Mouse (Mus musculus) liver, postnatal 0 days (tissue): ENCODE measurements around the gene Prss12. TPM values are rescaled to one million over a fixed set of nuclear protein-coding genes. Genes with fewer than 3 reads are reported as not detected.

Source experiments
- ATAC-seq: fragments of 200-750 bp; cut with Nextera tagmentation; 2 replicates; pipeline ENCODE4 v1.8.0; 2017; ENCODE audit warnings: mild to moderate bottlenecking, moderate library complexity
- DNase-seq: peaks from one replicate; pipeline ENCODE4 v3.0.0-alpha.2; 2016
- H3K27ac ChIP-seq: fragments of 300-500 bp; sonication (generic); 2 replicates; pipeline ENCODE4 v1.5.1; 2014; ENCODE audit warnings: antibody characterized with exemption, moderate library complexity, mild to moderate bottlenecking, low read depth
- H3K27me3 ChIP-seq: fragments of 300-500 bp; sonication (generic); 2 replicates; pipeline ENCODE4 v1.6.1; 2014; ENCODE audit warnings: low read length, control low read depth, mixed read lengths; ENCODE audit not compliant: insufficient read depth
- H3K36me3 ChIP-seq: fragments of 300-500 bp; sonication (generic); replicated peaks from 2 replicates; pipeline ENCODE4 v1.6.1; 2014; ENCODE audit warnings: mild to moderate bottlenecking, control low read depth, low read length, moderate library complexity, mixed read lengths; ENCODE audit not compliant: insufficient read depth
- H3K4me1 ChIP-seq: fragments of 300-500 bp; sonication (generic); 2 replicates; pipeline ENCODE4 v1.6.1; 2014; ENCODE audit warnings: antibody characterized with exemption, mild to moderate bottlenecking, control low read depth; ENCODE audit not compliant: insufficient read depth
- H3K4me2 ChIP-seq: fragments of 300-500 bp; sonication (generic); 2 replicates; pipeline ENCODE4 v1.6.1; 2014; ENCODE audit warnings: low read depth, mild to moderate bottlenecking, low read length, moderate library complexity, mixed read lengths
- H3K4me3 ChIP-seq: fragments of 300-500 bp; sonication (generic); 2 replicates; pipeline ENCODE4 v1.5.1; 2014; ENCODE audit warnings: low read depth, low read length
- H3K9ac ChIP-seq: fragments of 300-500 bp; sonication (generic); replicated peaks from 2 replicates; pipeline ENCODE4 v1.6.1; 2014; ENCODE audit warnings: mild to moderate bottlenecking, moderate library complexity
- H3K9me3 ChIP-seq: fragments of 300-500 bp; sonication (generic); 2 replicates; pipeline ENCODE4 v1.6.1; 2016; ENCODE audit warnings: mild to moderate bottlenecking, control low read depth, low read length, mixed read lengths
- CTCF ChIP-seq: sonication (generic); IDR thresholded peaks from 2 replicates; pipeline ENCODE4 v1.5.1; 2016; ENCODE audit warnings: antibody characterized with exemption, low read depth
- EP300 ChIP-seq: IDR thresholded peaks from 2 replicates; pipeline ENCODE4 v1.6.1; 2016; ENCODE audit warnings: antibody characterized with exemption, low read depth, mild to moderate bottlenecking
- WGBS: fragments of 180-500 bp; shearing (Covaris S2); extraction: QIAGEN DNeasy Blood & Tissue Kit; methylation state at CpG from one replicate; pipeline ENCODE4 v1.1.7; 2014; ENCODE audit not compliant: insufficient replicate concordance; 5-methylcytosine and 5-hydroxymethylcytosine counted together
- polyA plus RNA-seq: library from polyadenylated mRNA; unstranded; fragments of >200 nt; fragmentation: Nextera tagmentation; extraction: Ambion mirVana; gene quantifications from 2 replicates; pipeline ENCODE4 v1.2.1, GENCODE M21; 2015

Prss12 gene
- polyA plus RNA-seq, 1 experiment from 2014 or later: 1.0 TPM

DNA sequence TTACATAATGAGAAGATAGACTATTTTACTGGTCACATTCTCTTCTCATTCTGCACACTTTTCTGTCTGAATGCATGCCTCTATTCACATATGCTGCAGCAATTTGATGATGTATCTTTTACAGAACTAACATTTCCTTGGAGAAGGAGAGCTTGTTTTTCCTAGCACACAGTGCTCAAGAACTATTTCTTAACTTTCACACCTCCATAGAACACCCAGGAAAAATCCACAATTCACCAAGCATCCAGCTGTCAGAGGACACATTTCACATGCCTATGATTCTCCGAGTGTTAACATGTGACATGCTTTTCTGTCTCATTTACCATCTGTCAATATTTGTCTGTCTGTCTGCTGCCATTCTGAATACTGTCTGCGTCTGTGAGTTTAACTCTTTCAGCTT lies 21.1 kb upstream of the Prss12 start:
- Histone ChIP-seq H3K27ac (no peak overlapping the region), H3K9ac (no peak overlapping the region), H3K4me3 (no peak overlapping the region), H3K9me3 (no peaks in the 10 kb centered on the region), H3K4me1 (no peaks in the 10 kb centered on the region), H3K4me2 (no peak overlapping the region), H3K27me3 (no peaks in the 10 kb centered on the region), H3K36me3 (no peaks in the 10 kb centered on the region)
- 47% methylated on average over 2 of the region's 2 CpGs for WGBS
- ATAC-seq (no peak), DNase-seq (no peak)
- no peak for TF ChIP-seq CTCF
- TF ChIP-seq EP300: no peak

DNA sequence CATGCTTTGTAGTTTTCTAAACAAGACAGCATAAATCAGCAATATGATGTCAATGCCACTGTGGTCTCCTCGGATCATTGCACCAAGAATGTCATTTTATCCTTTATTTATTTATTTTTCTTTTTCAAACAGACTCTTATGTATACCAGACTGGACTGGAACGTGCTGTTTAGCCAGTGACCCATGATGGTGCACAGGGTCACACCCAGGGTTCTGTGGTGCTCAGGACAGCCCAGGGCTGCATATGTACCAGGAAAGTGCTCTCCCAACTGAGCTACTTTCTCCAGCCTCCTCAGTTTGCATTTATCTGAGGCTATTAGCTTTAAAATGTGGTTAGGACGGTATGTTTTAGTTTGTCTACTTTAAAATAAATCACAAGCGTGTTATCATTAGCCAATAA lies 18.7 kb upstream of the Prss12 start:
- WGBS: 61% methylated on average over 4 of the region's 4 CpGs
- H3K36me3 ChIP-seq: no peaks in the 10 kb centered on the region
- DNase-seq (no peak), ATAC-seq (no peak)
- no peak overlapping the region for H3K27ac ChIP-seq
- no peaks in the 10 kb centered on the region for H3K9me3 ChIP-seq
- H3K4me1 ChIP-seq: no peaks in the 10 kb centered on the region
- TF ChIP-seq CTCF (no peak), EP300 (no peak)
- no peak overlapping the region for H3K4me2 ChIP-seq
- H3K27me3 ChIP-seq: no peaks in the 10 kb centered on the region
- H3K4me3 ChIP-seq: no peak overlapping the region
- H3K9ac ChIP-seq: no peak overlapping the region

DNA sequence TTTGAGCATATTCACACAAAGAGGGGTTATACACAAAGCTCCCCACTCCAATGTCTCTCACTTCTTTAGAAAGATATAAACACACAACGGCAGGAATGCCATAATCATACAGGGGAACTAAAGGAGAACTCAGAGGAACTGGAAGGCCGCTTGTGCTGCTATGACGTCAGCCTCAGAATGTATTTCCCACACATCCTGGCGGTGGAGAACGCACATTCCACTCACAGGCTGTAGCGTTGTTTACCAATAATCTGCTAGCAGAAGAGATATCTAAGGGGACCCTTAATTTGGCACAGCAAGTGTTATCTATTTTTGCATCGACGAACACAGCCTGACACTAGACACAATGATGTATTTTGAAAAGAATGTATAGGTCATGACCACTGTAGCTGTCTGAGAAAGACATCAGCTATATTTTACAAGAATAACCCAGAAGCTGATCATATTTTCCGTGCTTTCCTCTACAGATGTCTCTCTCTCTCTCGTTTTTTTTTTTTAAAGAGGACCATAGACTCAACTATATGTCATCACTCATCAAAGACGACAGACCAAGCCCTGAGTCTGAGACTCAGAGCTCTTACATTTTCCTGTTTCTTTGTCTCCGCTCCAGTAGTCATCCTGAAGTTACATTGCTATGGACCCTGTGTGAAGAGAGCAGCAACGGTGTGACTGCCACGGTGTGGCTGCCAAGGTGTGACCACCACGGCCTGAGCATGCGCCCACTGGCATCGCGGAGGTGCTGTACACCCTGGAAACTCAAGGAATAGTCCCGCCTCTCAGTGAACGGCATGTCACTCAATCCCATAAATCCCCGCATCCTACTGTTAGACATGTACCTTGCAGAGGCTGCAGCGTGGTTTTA lies 16.9 kb upstream of the Prss12 start:
- H3K4me2 ChIP-seq: no peak overlapping the region
- no peak for ATAC-seq

DNA sequence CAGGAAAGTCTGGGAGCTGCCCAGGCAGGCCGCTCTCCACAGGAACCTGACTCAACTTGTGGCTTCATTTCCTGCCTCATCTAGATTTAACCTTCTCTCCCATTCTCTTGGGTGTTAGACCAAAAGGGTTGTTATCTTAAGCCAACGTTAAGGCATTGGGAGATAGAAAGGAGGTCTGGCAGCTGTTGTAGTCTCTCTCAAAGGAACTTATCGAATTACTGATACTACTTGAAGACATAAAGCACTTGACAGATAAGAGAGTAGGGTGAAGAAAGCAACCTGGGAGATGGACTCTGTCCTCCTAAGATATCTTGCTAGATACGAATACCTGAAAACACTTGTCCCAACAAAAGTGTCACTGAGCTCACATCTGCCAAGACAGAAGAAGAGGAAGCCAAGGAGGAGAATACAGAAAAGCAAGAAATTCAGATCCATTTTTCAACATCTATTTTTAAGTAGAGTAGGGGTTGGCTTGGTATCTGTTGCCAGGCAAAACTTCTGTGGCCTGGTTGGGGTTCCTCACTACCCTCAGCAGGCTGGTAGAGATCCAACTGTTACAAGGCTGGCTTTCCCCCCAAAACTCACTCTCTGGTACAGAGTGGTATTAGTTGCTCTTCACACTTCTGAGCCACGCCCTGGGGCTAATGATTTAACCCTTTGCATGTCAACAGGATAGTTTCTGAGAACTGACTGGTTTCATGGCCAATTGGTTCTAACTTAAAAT lies 14.6 kb upstream of the Prss12 start:
- H3K4me2 ChIP-seq: no peak overlapping the region

More for the DNA sequence above, 16.9 kb upstream of the Prss12 start:
- no peaks in the 10 kb centered on the region for H3K9me3 ChIP-seq
- no peaks in the 10 kb centered on the region for H3K36me3 ChIP-seq
- no peaks in the 10 kb centered on the region for H3K27me3 ChIP-seq
- no peak for TF ChIP-seq EP300
- no peak for TF ChIP-seq CTCF
- no peak overlapping the region for H3K4me3 ChIP-seq
- H3K27ac ChIP-seq: no peak overlapping the region
- no peaks in the 10 kb centered on the region for H3K4me1 ChIP-seq
- 77% methylated on average over 22 of the region's 22 CpGs for WGBS
- no peak overlapping the region for H3K9ac ChIP-seq
- no peak for DNase-seq

DNA sequence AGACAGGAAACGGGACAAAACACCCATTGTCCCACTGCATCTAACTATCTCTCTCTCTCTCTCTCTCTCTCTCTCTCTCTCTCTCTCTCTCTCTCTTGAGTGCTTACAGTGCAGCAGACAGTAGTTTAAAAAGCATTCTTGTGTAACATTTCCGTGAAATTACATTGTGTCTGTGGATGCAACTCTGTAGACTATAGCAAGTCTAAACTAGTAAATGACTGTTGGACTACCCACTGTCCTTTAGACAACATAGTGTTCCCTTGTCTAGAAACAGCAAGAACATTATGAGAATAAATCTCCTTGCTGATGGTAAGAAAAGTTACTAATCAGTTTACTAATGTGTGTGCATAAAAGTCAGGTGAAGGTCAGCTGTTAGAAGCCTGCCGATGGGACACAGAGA lies 13.4 kb upstream of the Prss12 start:
- Histone ChIP-seq H3K9me3 (no peaks in the 10 kb centered on the region), H3K4me1 (no peaks in the 10 kb centered on the region), H3K36me3 (no peaks in the 10 kb centered on the region), H3K27me3 (no peaks in the 10 kb centered on the region), H3K4me2 (no peak overlapping the region), H3K27ac (no peak overlapping the region), H3K4me3 (no peak overlapping the region), H3K9ac (no peak overlapping the region)
- 67% methylated on average over 3 of the region's 3 CpGs for WGBS
- no peak for TF ChIP-seq EP300
- no peak for TF ChIP-seq CTCF
- ATAC-seq: no peak
- no peak for DNase-seq

More for the DNA sequence above, 14.6 kb upstream of the Prss12 start:
- Histone ChIP-seq H3K9ac (no peak overlapping the region), H3K9me3 (no peaks in the 10 kb centered on the region), H3K4me3 (no peak overlapping the region), H3K27ac (no peak overlapping the region), H3K36me3 (no peaks in the 10 kb centered on the region), H3K27me3 (no peaks in the 10 kb centered on the region), H3K4me1 (no peaks in the 10 kb centered on the region)
- 28% methylated on average over 5 of the region's 5 CpGs for WGBS
- ATAC-seq (no peak), DNase-seq (no peak)
- no peak for TF ChIP-seq CTCF

DNA sequence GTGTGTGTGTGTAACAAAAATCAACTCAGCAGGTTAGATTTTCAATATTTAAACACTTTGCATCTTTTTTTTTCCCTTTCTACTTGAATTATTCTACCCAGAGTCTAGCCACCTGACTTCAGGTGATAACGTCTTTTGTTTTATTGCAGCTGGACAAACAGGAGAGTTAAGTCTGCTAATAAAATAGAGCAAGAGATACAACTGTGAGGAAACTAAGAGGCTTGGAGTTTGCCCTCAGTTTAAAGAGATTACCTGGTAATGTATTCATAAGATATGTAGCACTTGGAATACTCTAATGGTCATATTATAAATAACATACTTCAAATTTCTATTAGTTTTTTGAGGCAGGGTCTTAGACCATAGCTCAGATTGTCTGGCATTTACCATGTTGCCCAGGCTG lies 9.1 kb upstream of the Prss12 start:
- no peaks in the 10 kb centered on the region for H3K4me1 ChIP-seq
- TF ChIP-seq EP300 (no peak), CTCF (no peak)
- H3K27ac ChIP-seq: no peak overlapping the region
- no peak overlapping the region for H3K4me2 ChIP-seq
- no peak overlapping the region for H3K9ac ChIP-seq
- no peak for ATAC-seq
- WGBS: 65% methylated on average over 1 of the region's 1 CpGs
- no peaks in the 10 kb centered on the region for H3K27me3 ChIP-seq
- no peak for DNase-seq
- no peaks in the 10 kb centered on the region for H3K9me3 ChIP-seq
- no peaks in the 10 kb centered on the region for H3K36me3 ChIP-seq
- H3K4me3 ChIP-seq: no peak overlapping the region
